Mouse (Mus musculus) heart, embryonic 11.5 days (tissue): ENCODE results near the gene Hipk2. TPM values are rescaled to one million over a fixed set of nuclear protein-coding genes. Genes with fewer than 3 reads are reported as not detected.
"Not testable (repeated sequence)": the region's sequence is repeated elsewhere in the genome, so short reads cannot be mapped to it uniquely, and the experiment has no call there.

Experiments
- ATAC-seq: fragments of 200-750 bp; cut with Nextera tagmentation; replicated peaks from 2 replicates; pipeline ENCODE4 v1.8.0; 2017; ENCODE audit warnings: moderate library complexity; ENCODE audit not compliant: insufficient number of reproducible peaks, low FRiP score, low TSS enrichment
- H3K27ac ChIP-seq: fragments of 300-500 bp; sonication (generic); 2 replicates; pipeline ENCODE4 v1.5.1; 2014; ENCODE audit warnings: mild to moderate bottlenecking, low read depth, low read length
- H3K27me3 ChIP-seq: fragments of 300-500 bp; sonication (generic); 2 replicates; pipeline ENCODE4 v1.6.1; 2014; ENCODE audit warnings: mild to moderate bottlenecking, low read length, mixed read lengths; ENCODE audit not compliant: control insufficient read depth, insufficient read depth
- H3K36me3 ChIP-seq: fragments of 300-500 bp; sonication (generic); 2 replicates; pipeline ENCODE4 v1.6.1; 2014; ENCODE audit warnings: mild to moderate bottlenecking, low read length, moderate library complexity, mixed read lengths; ENCODE audit not compliant: control insufficient read depth, insufficient read depth
- H3K4me1 ChIP-seq: fragments of 300-500 bp; sonication (generic); 2 replicates; pipeline ENCODE4 v1.6.1; 2014; ENCODE audit warnings: low read length; ENCODE audit not compliant: control insufficient read depth, insufficient read depth
- H3K4me2 ChIP-seq: fragments of 300-500 bp; sonication (generic); 2 replicates; pipeline ENCODE4 v1.6.1; 2014; ENCODE audit warnings: mild to moderate bottlenecking, moderate library complexity
- H3K4me3 ChIP-seq: fragments of 300-500 bp; sonication (generic); 2 replicates; pipeline ENCODE4 v1.5.1; 2014; ENCODE audit warnings: low read depth, low read length
- H3K9ac ChIP-seq: fragments of 300-500 bp; sonication (generic); 2 replicates; pipeline ENCODE4 v1.6.1; 2014; ENCODE audit warnings: mild to moderate bottlenecking, low read depth, low read length, moderate library complexity
- H3K9me3 ChIP-seq: fragments of 300-500 bp; sonication (generic); replicated peaks from 2 replicates; pipeline ENCODE4 v1.6.1; 2016; ENCODE audit warnings: low read length; ENCODE audit not compliant: control insufficient read depth
- WGBS: fragments of 180-500 bp; shearing (Covaris S2); extraction: QIAGEN DNeasy Blood & Tissue Kit; methylation state at CpG from one replicate; pipeline ENCODE4 v1.1.7; 2014; ENCODE audit not compliant: insufficient replicate concordance; 5-methylcytosine and 5-hydroxymethylcytosine counted together
- polyA plus RNA-seq: library from polyadenylated mRNA; unstranded; fragments of >200 nt; fragmentation: Nextera tagmentation; extraction: Ambion mirVana; gene quantifications from 2 replicates; pipeline ENCODE4 v1.2.1, GENCODE M21; 2014

Hipk2 gene
- polyA plus RNA-seq, 1 experiment from 2014 or later = 18.9 TPM

DNA sequence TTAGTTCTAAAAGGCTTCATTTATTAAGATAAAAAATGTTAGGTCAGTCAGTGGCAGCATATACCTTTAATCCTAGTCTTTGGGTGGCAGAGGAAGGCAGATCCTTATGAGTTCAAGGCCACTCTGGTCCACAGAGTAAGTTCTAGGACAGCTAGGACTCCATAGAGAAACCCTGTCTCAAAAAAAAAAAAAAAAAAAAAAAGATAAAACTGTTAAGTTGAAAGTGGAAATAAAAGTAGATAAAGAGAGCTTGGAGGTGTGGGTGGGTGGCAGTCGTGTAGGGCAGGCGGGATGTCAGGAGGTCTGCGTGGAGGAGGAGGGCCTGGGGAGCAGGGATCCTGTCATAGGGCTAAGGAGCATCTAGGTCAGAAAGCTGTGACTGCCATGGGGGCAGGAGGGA is 204.0 kb downstream of the Hipk2 start:
- Histone ChIP-seq H3K9me3 (no peaks in the 10 kb centered on the region), H3K36me3 (no peaks in the 10 kb centered on the region), H3K4me2 (no peak overlapping the region), H3K27me3 (0 out of 2 replicates have a peak, but pooled peaks cover 2% of the 10 kb centered on the region), H3K4me3 (no peak overlapping the region), H3K9ac (no peak overlapping the region), H3K27ac (no peak overlapping the region), H3K4me1 (0 out of 2 replicates have a peak, but pooled peaks cover 5% of the 10 kb centered on the region)
- 76% methylated on average over 3 of the region's 3 CpGs for WGBS
- no peak for ATAC-seq

DNA sequence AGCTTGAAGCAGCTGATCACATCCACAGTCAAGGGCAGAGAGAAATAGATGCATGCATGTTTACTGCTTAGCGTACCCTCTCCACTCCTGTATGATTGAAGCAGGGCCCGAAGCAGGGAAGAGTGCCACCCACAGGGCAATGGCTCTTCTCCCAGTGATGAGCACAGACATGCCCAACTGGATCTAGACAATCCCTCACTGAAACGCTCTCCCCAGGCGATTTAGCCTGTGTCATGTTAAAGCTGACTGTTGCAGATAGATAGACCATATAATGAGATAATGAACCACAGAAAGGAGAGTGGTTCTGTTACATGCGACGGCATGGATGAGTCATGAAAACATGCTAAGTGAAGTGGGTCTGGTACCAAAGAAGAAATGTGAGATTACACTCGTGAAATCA is 204.7 kb downstream of the Hipk2 start:
- Histone ChIP-seq H3K27me3 (peaks cover 5% of the 10 kb centered on the region; the same call in 1 of the 2 replicates), H3K9ac (no peak overlapping the region), H3K4me2 (no peak overlapping the region), H3K27ac (no peak overlapping the region), H3K4me3 (no peak overlapping the region), H3K9me3 (no peaks in the 10 kb centered on the region), H3K4me1 (no peaks in the 10 kb centered on the region), H3K36me3 (no peaks in the 10 kb centered on the region)
- ATAC-seq = no peak
- WGBS = 78% methylated on average over 7 of the region's 7 CpGs

DNA sequence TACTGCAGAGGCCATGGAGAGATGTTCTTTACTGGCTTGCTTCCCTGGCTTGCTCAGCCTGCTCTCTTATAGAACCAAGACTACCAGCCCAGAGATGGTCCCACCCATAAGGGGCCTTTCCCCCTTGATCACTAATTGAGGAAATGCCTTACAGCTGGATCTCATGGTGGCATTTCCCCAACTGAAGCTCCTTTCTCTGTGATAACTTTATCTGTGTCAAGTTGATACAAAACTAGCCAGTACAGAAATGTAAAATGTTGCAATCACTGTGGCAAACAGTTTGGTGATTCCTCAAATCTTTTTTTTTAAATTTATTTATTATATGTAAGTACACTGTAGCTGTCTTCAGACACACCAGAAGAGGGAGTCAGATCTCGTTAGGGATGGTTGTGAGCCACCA is 205.5 kb downstream of the Hipk2 start:
- not testable (repeated sequence) for ATAC-seq, H3K4me2 ChIP-seq, H3K27me3 ChIP-seq, H3K4me3 ChIP-seq, H3K36me3 ChIP-seq, H3K4me1 ChIP-seq, H3K9me3 ChIP-seq, H3K27ac ChIP-seq, H3K9ac ChIP-seq
- 60% methylated on average over 1 of the region's 1 CpGs for WGBS

DNA sequence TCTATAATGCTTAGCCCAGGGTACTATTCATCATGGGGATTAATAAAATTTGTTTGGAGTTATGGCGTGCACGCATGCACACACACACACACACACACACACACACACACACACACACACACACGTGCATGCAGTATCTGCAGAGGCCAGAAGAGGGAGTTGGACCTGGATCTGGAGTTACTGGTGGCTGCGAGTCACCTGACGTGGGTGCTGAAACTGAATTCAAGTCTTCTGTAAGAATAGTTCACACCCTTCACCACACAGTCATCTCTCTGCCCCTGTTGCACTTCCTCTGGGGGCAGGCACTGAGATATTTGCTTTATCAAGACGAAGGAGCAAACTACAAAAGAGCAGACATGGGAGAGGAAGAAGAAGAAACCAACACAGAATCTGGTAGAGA is 206.4 kb downstream of the Hipk2 start:
- Histone ChIP-seq H3K27me3 (peaks cover 12% of the 10 kb centered on the region), H3K4me2 (no peak overlapping the region), H3K9me3 (no peaks in the 10 kb centered on the region), H3K36me3 (no peaks in the 10 kb centered on the region), H3K4me3 (no peak overlapping the region), H3K4me1 (0 out of 2 replicates have a peak, but pooled peaks cover 2% of the 10 kb centered on the region), H3K9ac (no peak overlapping the region), H3K27ac (no peak overlapping the region)
- ATAC-seq = no peak
- WGBS = 62% methylated on average over 6 of the region's 6 CpGs

DNA sequence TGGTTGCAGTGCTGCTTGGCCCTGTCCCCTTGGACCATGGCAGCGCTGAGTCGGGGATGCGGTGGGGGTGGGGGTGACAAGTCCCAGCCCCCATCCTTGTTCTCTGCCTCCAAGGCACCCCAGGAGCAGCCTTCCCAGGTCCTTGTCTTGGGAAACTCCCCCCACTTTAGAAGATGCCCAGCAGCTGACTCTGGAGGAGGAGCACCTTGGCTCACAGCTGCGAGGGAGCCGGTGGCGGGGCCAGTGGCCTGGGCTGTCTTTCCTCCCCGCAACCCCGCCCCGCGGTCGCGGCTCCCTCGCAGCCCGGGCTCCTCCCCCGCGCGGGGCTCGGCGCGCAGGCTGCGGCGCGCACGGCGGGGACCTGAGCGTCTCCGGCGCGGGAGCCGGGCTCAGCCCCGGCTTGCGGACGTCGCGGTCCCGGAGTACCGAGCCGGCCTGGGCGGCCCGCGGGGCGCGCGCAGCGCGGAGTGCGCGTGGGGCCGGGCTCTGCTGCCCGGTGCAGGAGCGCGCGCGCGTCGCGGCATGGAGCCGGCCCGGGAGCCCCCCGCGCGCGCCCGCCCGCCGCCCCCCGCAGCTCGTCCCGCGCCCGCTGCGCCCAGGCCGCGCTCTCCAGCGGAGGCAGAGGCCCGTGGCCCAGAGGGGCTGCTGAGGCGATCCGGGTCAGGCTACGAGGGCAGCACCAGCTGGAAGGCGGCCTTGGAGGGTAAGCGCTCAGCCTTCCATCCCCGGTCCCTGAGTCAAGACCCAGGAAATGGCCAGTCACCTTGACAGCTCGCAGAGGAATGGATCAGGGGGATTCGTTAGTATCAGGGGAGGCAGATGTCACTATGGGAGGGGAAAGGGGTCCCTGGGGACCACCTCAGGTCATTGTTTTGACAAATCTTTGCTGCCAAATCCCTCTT is 213.0 kb downstream of the Hipk2 start, which contains the start of gene Clec2l:
Gene Clec2l (plus strand): TSS at position 356 of the 902 bp plus-strand sequence.
- under 1% methylated on average over 59 of the region's 84 CpGs for WGBS
- Histone ChIP-seq H3K27ac (no peak within 1 kb of the TSS), H3K36me3 (no peaks in the 10 kb centered on the region), H3K9me3 (no peaks in the 10 kb centered on the region), H3K27me3 (peaks cover 50% of the 10 kb centered on the region), H3K4me2 (peak within 1 kb of the TSS; percentile 96), H3K9ac (peak within 1 kb of the TSS; percentile 69), H3K4me3 (peak within 1 kb of the TSS; percentile 66), H3K4me1 (0 out of 2 replicates have a peak, but pooled peaks cover 2% of the 10 kb centered on the region)
- no peak for ATAC-seq

DNA sequence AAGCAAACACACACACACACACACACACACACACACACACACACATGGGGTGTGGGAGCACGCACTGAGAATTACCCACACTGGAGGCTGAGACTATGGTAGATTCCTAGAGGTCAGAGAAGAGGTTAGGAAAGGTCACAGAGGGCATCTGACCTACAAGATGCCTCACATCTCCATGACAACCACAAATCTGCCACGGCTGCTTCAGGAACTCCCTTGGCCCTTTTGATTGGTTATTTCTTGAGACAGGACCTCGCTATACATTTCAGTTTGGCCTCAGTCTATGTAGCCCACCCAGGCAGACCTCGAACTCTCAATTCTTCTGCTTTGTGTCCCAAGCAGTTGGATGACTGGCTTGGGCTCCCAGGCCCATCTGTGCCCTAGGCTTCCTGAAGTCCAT is 214.3 kb downstream of the Hipk2 start:
- H3K4me3 ChIP-seq = no peak overlapping the region
- H3K27ac ChIP-seq = no peak overlapping the region
- H3K9ac ChIP-seq = no peak overlapping the region
- 0 out of 2 replicates have a peak, but pooled peaks cover 2% of the 10 kb centered on the region for H3K4me1 ChIP-seq
- no peaks in the 10 kb centered on the region for H3K36me3 ChIP-seq
- no peak overlapping the region for H3K4me2 ChIP-seq
- 63% methylated on average over 4 of the region's 4 CpGs for WGBS
- H3K9me3 ChIP-seq = no peaks in the 10 kb centered on the region
- H3K27me3 ChIP-seq = peaks cover 46% of the 10 kb centered on the region
- ATAC-seq = no peak

DNA sequence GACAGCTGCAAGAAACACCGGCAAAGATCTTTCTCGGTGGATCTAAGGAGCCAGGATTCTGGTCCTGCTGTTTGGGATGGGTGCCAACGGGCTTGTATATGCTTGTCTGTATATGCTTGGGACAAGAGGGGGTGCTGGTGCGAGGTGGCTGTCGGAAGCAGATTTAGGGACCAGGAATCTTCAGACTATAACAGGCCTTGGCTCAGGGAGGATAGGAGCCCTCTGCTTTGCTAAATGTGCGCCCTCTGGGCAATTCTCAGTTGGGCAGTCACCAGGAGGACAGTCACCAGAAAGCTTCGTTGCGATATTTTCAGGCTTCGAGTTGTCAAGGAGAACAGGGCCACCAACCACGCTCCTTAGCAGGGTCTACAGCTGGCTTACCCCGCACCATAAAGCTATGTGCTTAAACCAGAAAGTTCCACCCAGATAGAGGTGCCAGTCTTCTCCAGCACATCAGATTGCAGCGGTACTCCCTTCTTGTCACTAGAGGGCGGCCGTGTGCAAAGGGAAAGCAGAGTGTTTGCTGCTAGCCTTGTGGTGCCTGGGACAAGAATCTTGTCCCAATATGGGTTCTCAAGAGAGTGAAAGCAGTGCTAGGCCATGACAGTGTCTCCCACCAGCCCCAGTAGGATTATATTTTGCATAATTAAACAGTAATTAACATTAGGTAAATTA is 225.6 kb downstream of the Hipk2 start:
- Histone ChIP-seq H3K36me3 (no peaks in the 10 kb centered on the region), H3K4me2 (no peak overlapping the region), H3K4me1 (no peaks in the 10 kb centered on the region), H3K27ac (no peak overlapping the region), H3K27me3 (no peaks in the 10 kb centered on the region), H3K9me3 (no peaks in the 10 kb centered on the region; the same call in 1 of the 2 replicates), H3K9ac (no peak overlapping the region), H3K4me3 (no peak overlapping the region)
- WGBS = 42% methylated on average over 14 of the region's 14 CpGs
- ATAC-seq = no peak

DNA sequence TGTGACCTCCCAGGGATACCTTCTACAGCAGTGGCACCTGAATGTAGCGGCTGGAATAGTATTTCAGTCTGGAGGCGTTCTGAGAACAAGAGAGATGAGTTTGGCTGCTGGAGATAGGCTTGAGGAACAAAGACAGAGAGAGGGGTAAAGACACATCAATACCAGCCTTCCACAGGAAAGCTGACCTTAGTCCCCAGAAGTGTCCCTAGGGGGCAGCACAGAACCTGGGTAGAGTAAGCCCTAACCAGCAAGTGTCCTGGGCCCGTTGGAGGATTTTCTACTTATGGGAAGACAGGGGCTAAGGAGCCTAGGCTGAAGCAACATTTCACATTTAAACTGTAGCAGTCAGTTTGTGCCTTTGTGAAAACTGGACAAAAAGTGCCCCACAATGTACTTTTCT is 226.4 kb downstream of the Hipk2 start:
- no peaks in the 10 kb centered on the region; the same call in 1 of the 2 replicates for H3K9me3 ChIP-seq
- H3K4me3 ChIP-seq = no peak overlapping the region
- no peak for ATAC-seq
- no peak overlapping the region for H3K9ac ChIP-seq
- H3K27ac ChIP-seq = no peak overlapping the region
- peaks cover 3% of the 10 kb centered on the region; the same call in 1 of the 2 replicates for H3K27me3 ChIP-seq
- H3K4me2 ChIP-seq = no peak overlapping the region
- no peaks in the 10 kb centered on the region for H3K4me1 ChIP-seq
- WGBS = 56% methylated on average over 3 of the region's 3 CpGs
- no peaks in the 10 kb centered on the region for H3K36me3 ChIP-seq
